Mouse (Mus musculus): ENCODE data around the gene Mtrf1l. TPM values are rescaled to one million over a fixed set of nuclear protein-coding genes. Genes with fewer than 3 reads are reported as not detected.
A peak's percentile ranks its signal among the peaks of the same experiment; 100 is the strongest.

The Mtrf1l gene
- total and polyA plus RNA-seq, 3 experiments: 5.6 to 12.4 (median 8.8) TPM

- peaks cover 0 to 6% of the 10 kb centered on the region in 2 experiments; a peak in 2 of 4 replicates for H3K4me1 ChIP-seq (ENCODE audit: control insufficient read depth in 1 of 2, insufficient read depth in 2 of 2)
- no peak overlapping the region for H3K4me3 ChIP-seq (replicated peaks in 1 of 3; ENCODE audit: low read depth in 2 of 3, low read length in 2 of 3, poor library complexity in 1 of 3)
- TF ChIP-seq ZNF384 (IDR thresholded peaks at IDR 0.05; ENCODE audit: low read depth, low read length) (no peak), PAX5 (IDR thresholded peaks at IDR 0.05; ENCODE audit: low read length) (no peak)
- no peak overlapping the region for H3K4me2 ChIP-seq (ENCODE audit: insufficient read depth, low read depth, poor library complexity, severe bottlenecking)
- H3K36me3 ChIP-seq (replicated peaks in 1 of 2; ENCODE audit: control insufficient read depth in 1 of 2, insufficient read depth in 1 of 2, low read length in 1 of 2): no peaks in the 10 kb centered on the region
- H3K79me2 ChIP-seq (replicated peaks; ENCODE audit: control insufficient read depth, extremely low read depth, insufficient read depth, poor library complexity, severe bottlenecking): no peaks in the 10 kb centered on the region
- no peak overlapping the region for H3K9ac ChIP-seq (ENCODE audit: insufficient read depth, low read depth)
- in situ Hi-C loops (cut with MboI; ENCODE audit: low pct_ligation_motif_present, low pct_unique_long_range_greater_than_20kb, low sequenced_read_pairs) (no loop called here), dilution Hi-C loops (cut with MboI; ENCODE audit: extremely low pct_ligation_motif_present, extremely low pct_unique_long_range_greater_than_20kb, low sequenced_read_pairs) (no loop called here)
- peaks cover 14% of the 10 kb centered on the region for H3K27me3 ChIP-seq (replicated peaks)
- DNase-seq (ENCODE audit: extremely low read depth): no peak
- no peaks in the 10 kb centered on the region for H3K9me3 ChIP-seq (replicated peaks; ENCODE audit: low read length)
- no peak overlapping the region for H3K27ac ChIP-seq (ENCODE audit: insufficient read depth, low read depth)
Observed at GRCm38 (mm10) chr10:5867981-5868552, 44.4 kb upstream of the Mtrf1l start.

GRCm38 (mm10) chr10:5865996-5866395 is 42.3 kb upstream of the Mtrf1l start:
- no peaks in the 10 kb centered on the region for H3K36me3 ChIP-seq (replicated peaks in 1 of 2; ENCODE audit: control insufficient read depth in 1 of 2, insufficient read depth in 1 of 2, low read length in 1 of 2)
- peaks cover 6% of the 10 kb centered on the region for H3K27me3 ChIP-seq (replicated peaks)
- TF ChIP-seq USF2 (conservative IDR thresholded peaks at IDR 0.05; ENCODE audit: low read depth, low read length) (no peak), E2F4 (IDR thresholded peaks at IDR 0.05; ENCODE audit: insufficient replicate concordance, low read depth, low read length) (no peak), GABPA (IDR thresholded peaks at IDR 0.05; ENCODE audit: insufficient replicate concordance, low read depth, low read length) (no peak), ZNF384 (IDR thresholded peaks at IDR 0.05; ENCODE audit: low read depth, low read length) (no peak), POLR2AphosphoS2 (IDR thresholded peaks at IDR 0.05; ENCODE audit: low read depth, low read length) (no peak), ELF1 (IDR thresholded peaks at IDR 0.05; ENCODE audit: low read depth, low read length) (no peak), IRF4 (IDR thresholded peaks at IDR 0.05; ENCODE audit: low read depth, low read length) (no peak), JUN (IDR thresholded peaks at IDR 0.05; ENCODE audit: insufficient read depth, low read depth, low read length) (no peak), SMC3 (IDR thresholded peaks at IDR 0.05; ENCODE audit: low read depth, low read length) (peak; percentile 32; the same call in 1 of the 2 replicates), RAD21 (IDR thresholded peaks at IDR 0.05; ENCODE audit: low read depth, low read length) (peak; percentile 24), RCOR1 (conservative IDR thresholded peaks at IDR 0.05; ENCODE audit: low read depth, low read length) (no peak), MEF2A (IDR thresholded peaks at IDR 0.05; ENCODE audit: borderline replicate concordance, low read depth, low read length) (no peak), CTCF (conservative IDR thresholded peaks at IDR 0.05 in 1 of 2, IDR thresholded peaks at IDR 0.05 in 1 of 2; ENCODE audit: low read depth in 2 of 2, low read length in 2 of 2) (peak in 1 of 2 experiments; percentile 57; a peak in 3 of 4 replicates), MAZ (IDR thresholded peaks at IDR 0.05; ENCODE audit: low read depth, low read length) (no peak)
- in situ Hi-C loops (cut with MboI; ENCODE audit: low pct_ligation_motif_present, low pct_unique_long_range_greater_than_20kb, low sequenced_read_pairs): no loop called here
- peaks cover 2% of the 10 kb centered on the region for H3K9me3 ChIP-seq (replicated peaks; ENCODE audit: low read length)
- dilution Hi-C loops (cut with MboI; ENCODE audit: extremely low pct_ligation_motif_present, extremely low pct_unique_long_range_greater_than_20kb, low sequenced_read_pairs): no loop called here
- no peaks in the 10 kb centered on the region for H3K79me2 ChIP-seq (replicated peaks; ENCODE audit: control insufficient read depth, extremely low read depth, insufficient read depth, poor library complexity, severe bottlenecking)
- H3K27ac ChIP-seq (ENCODE audit: insufficient read depth, low read depth): no peak overlapping the region
- no peak overlapping the region for H3K4me2 ChIP-seq (ENCODE audit: insufficient read depth, low read depth, poor library complexity, severe bottlenecking)
- H3K4me1 ChIP-seq (ENCODE audit: control insufficient read depth in 1 of 2, insufficient read depth in 2 of 2): peaks cover 0 to 6% of the 10 kb centered on the region in 2 experiments; a peak in 2 of 4 replicates
- DNase-seq (ENCODE audit: extremely low read depth): peak; percentile 31
- no peak overlapping the region for H3K9ac ChIP-seq (ENCODE audit: insufficient read depth, low read depth)
- H3K4me3 ChIP-seq (replicated peaks in 1 of 3; ENCODE audit: low read depth in 2 of 3, low read length in 2 of 3, poor library complexity in 1 of 3): no peak overlapping the region

Measured in CH12.LX (cell line).